Mouse (Mus musculus): ENCODE measurements around the gene Tbx15.

GRCm38 (mm10) chr3:99387127-99387526 is 146.9 kb downstream of the Tbx15 start:
- TF ChIP-seq CTCF (IDR thresholded peaks at IDR 0.05; ENCODE audit: low read depth, low read length) (no peak), EP300 (IDR thresholded peaks at IDR 0.05; ENCODE audit: insufficient read depth, low read depth, low read length) (no peak), POLR2A (IDR thresholded peaks at IDR 0.05; ENCODE audit: insufficient read depth, low read length) (no peak)

Data from ES-Bruce4 (cell line).